Mouse (Mus musculus) thymus, postnatal 10 days (tissue): ENCODE measurements around the gene Nutf2-ps1.

Experiments
- DNase-seq, 2 experiments: peaks; one replicate each; pipeline ENCODE4 v3.0.0; 2021; ENCODE audit warnings: low spot score in 2 of 2

Nutf2-ps1 gene

GRCm38 (mm10) chr19:53571056-53571455 is 17.8 kb downstream of the Nutf2-ps1 start:
- DNase-seq = no peak

DNA sequence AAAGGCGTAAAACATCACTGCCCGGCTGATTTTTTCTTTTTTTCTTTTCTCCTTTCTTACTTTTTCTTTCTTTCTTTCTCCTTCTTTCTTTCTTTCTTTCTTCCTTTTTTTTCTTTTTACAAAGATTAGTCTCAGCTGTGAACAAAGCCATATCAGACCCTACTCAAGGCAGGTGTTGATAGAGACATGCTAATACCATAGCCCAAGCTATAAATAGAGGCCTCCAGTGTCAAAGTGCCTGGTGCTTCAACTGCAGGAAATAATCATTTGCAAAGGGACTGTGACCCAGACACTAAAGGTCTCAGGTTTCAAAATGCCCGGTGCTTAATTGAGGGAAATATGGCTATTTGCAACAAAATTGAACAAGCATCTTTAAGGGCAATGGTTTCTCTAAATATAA is 20.3 kb downstream of the Nutf2-ps1 start:
- no peak for DNase-seq

DNA sequence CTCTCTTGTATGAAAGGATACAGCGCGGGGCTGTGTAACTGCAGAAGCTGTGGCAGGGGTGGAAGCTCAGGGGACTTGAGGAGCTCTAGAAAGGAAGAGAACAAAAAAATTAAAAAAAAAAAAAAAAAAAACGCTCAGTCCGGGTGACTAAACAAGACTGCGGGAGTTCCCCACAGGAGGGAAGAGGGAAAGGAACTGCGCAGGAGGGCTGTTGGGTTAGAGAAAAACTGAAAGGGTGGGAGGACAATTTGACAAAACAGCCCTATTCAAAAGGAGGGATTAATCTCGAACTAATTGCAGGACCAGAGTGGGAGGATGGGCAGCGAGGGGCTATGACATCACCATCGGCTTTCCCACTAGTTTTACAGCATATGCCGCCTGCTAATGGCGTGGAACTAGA is 21.0 kb downstream of the Nutf2-ps1 start:
- DNase-seq = no peak

- no peak for DNase-seq
These were observed 23.1 kb downstream of the Nutf2-ps1 start for GRCm38 (mm10) chr19:53565565-53566277.

DNA sequence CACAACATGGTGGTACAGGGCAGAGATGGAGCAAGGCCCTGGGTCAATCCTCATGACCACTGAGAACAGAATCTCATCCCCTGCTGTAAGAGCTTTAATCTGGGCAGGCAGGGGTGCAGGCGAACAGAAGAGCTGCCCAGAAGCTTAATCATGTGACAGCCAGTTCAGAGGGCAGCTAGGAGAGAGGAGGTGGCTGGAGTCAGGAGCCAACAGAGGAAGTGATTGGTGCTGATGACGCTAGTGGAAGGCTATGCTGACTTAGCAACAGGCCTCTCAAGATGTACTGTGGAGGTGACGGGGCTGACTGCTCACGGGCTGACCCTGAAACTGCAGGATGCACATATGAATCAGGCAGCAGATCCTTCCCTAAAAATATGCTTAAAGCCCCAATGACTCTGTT is 24.7 kb downstream of the Nutf2-ps1 start:
- DNase-seq = no peak

DNA sequence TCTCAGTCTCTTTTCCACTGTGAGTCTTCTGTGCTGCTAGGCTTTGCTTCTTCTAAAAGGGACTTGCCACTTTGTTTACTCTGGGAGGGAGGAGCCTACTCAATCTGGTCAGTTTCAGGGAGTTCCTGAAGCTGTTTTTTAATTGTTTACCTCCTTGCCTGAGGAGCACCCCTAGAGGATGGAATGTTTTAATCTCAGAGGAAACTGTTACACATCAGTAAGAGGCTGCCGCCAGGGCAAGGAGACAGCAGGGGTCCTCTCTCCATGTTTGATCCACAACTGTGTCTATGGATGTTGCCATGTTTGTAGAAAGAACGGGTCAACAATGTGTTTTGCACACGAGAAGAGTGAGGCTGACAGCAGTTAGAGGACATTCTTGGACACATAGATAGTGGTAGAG is 28.4 kb downstream of the Nutf2-ps1 start:
- DNase-seq = no peak

DNA sequence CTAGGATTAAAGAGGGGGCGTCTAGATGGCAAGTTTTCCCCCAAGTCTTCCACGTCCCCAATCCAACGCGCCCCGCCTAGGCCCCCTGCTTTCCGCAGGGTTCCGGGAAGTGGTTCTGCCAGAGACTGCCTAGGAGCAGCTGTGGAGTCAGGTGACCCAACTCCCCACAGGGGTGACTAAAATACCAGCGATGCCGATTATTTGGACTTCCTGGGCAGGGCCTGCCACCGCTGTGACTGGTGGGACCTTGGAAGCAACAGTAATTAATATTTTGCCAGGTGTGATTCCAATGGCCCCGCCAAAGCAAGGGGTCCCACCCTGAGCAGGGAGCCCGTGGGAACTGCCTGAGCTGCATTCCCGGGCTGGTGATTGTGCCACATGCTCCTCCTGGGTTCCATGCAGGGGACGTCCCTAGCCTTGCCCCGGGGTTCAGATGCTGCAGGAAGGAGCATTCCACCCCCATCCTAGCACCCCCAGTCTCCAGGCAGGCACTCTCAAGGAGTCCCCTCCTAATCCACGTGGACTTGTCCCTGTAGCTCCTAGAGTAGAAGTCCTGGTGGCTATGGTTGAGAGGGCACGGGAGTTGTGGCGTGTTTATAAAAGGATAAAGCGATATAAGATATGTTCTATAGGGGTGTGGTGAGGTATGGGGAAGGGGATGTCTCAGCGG is 31.5 kb downstream of the Nutf2-ps1 start:
- peak; percentile 50 to 51 for DNase-seq

DNA sequence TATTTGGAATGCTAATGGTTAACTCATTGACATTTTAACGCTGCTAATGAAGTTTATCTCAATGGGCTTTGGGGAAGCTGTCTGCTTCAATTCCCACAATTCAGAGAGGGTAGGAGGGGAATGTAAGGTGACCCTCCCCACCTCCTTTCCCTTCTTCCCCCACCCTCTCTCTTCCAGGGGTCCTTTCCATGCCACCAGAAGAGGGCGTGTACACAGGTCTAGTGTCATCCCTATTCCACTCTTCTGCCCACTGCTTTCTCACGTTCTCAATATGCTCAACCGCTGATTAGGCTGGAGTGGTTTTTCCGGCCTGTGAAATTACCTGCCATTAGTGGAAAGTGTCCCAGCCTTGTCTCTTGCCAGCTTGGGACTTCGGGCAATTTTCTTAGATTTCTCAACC is 32.0 kb downstream of the Nutf2-ps1 start:
- no peak for DNase-seq

- no peak for DNase-seq
These were observed 33.8 kb downstream of the Nutf2-ps1 start for GRCm38 (mm10) chr19:53554981-53555616.

- DNase-seq = no peak
These were observed 34.5 kb downstream of the Nutf2-ps1 start for GRCm38 (mm10) chr19:53554402-53554801.

GRCm38 (mm10) chr19:53552795-53553194 is 36.1 kb downstream of the Nutf2-ps1 start:
- DNase-seq = no peak

GRCm38 (mm10) chr19:53552216-53552786 is 36.6 kb downstream of the Nutf2-ps1 start:
- no peak for DNase-seq

DNA sequence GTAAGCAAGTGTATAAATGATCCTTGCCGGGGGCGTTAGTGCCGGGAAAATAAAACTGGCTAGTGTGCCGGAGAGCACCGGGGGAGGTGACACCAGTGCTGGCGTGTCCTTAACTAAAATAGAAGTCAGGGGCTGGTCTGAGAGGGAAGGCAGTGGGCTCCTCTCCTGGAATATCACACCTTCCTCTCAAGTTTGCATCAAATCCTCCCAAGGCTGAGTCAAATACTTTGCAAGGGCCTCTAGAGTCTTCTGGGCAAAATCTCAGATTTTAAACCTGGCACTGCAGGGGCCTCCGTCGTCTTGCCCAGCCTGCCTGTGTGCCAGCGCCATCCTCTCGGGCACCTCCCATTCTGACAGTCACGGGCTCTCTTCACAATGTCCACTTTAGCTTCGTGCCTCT is 37.9 kb downstream of the Nutf2-ps1 start:
- no peak for DNase-seq

- no peak for DNase-seq
These were observed 41.3 kb downstream of the Nutf2-ps1 start for GRCm38 (mm10) chr19:53547597-53547996.

GRCm38 (mm10) chr19:53544923-53545561 is 43.8 kb downstream of the Nutf2-ps1 start:
- no peak for DNase-seq

GRCm38 (mm10) chr19:53543602-53544001 is 45.3 kb downstream of the Nutf2-ps1 start:
- DNase-seq = no peak

DNA sequence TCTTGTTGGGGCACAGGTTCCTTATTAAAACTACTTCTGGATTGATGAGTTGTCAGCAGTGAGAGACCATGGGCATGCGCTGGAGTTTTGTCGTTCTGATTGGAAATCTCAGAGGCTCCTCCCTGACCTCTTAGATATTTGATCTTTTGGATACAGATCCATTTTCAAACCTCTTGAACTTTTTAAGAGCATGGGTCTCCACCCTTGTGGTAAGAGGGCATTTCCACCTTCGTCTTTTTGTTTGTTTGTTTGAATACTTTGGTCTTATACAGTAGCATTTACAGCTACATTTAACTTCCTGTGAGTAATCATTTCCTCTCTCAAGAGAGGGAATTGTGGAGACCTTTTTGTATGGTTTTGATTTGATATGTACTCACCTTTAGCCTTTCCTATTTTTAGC is 49.6 kb downstream of the Nutf2-ps1 start:
- DNase-seq = no peak

- no peak for DNase-seq
These were observed 50.1 kb downstream of the Nutf2-ps1 start for GRCm38 (mm10) chr19:53538796-53539195.
